Mouse (Mus musculus) right cerebral cortex, postnatal 10 days (tissue): ENCODE measurements around the gene Ccl20.

Experiments
- DNase-seq, 2 experiments: peaks; one replicate each; pipeline ENCODE4 v3.0.0; 2021; ENCODE audit warnings: low spot score in 2 of 2

The Ccl20 gene

GRCm38 (mm10) chr1:83138721-83139120 lies 22.2 kb downstream of the Ccl20 start:
- no peak for DNase-seq

DNA sequence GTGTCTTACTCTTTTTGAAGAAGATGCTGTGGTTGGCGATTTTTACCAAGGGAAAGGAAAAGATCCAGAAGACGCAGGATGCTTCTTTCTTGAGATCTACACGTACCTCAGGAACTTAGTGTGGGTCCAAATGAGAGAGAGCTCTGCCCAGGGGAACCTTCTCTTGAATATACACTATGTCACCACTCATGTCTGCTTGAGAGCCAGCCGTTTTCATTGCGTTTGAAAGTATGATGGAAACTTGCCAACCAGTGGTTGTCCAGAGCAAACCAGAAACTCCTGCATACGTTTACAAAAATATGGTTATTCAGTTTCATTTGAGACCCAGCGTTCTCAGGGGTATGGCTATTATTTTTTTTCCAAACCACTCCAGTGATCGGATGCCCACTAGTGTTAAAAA lies 24.9 kb downstream of the Ccl20 start:
- DNase-seq = no peak

- no peak for DNase-seq
These were observed 25.5 kb downstream of the Ccl20 start for GRCm38 (mm10) chr1:83142055-83142454.

GRCm38 (mm10) chr1:83146547-83146946 lies 30.0 kb downstream of the Ccl20 start:
- no peak for DNase-seq

DNA sequence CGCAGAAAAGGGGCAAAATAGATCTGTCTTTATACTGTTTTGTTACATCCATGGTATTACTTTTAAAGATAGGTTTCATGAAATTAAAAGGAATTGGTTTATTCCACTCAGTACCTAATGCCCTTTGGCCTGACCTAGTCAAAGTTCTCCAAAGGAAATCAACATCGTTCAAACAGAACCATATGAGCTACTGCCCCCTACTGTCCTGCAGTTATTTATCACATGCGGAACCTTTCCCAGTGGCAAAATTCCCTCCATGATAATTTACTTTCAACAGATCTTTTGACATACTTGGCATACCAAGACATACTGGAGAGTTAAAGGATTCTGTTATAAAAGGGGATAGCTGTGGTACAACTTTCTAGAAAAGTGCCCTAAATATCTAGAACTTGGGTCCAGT lies 33.7 kb downstream of the Ccl20 start:
- no peak for DNase-seq

GRCm38 (mm10) chr1:83152961-83153360 lies 36.4 kb downstream of the Ccl20 start:
- peak in 1 of 2 experiments; percentile 47 for DNase-seq

- DNase-seq = no peak
These were observed 40.3 kb downstream of the Ccl20 start for GRCm38 (mm10) chr1:83156876-83157275.

GRCm38 (mm10) chr1:83159603-83160002 lies 43.0 kb downstream of the Ccl20 start, which contains the start of gene Daw1:
Gene Daw1 (plus strand): TSS chr1:83159752.
- DNase-seq = peak; percentile 88 to 90

DNA sequence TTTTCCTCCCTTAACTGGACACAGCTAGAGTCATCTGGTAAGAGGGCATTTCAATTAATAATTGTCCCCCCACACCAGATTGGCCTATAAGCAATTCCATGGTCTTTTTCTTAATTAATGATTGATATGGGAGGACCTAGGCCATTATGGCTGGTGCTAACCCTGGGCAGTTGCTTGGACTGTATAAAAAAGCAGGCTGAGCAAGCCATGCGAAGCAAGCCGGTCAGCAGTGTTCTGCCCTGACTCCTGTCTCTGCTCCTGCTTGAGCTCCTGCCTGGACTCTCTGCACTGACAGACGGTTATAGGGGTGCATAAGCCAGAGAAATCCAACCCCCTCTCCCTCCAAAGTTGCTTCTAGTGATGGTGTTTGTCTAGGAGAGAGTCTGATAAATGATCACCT lies 45.1 kb downstream of the Ccl20 start:
- no peak for DNase-seq

- no peak for DNase-seq
These were observed 47.5 kb downstream of the Ccl20 start for GRCm38 (mm10) chr1:83164027-83164426.
